Mouse (Mus musculus): Measurements from ENCODE around the gene Topaz1.

The Topaz1 gene

GRCm38 (mm10) chr9:122747060-122747459 lies at the start of gene Topaz1:
TSS of gene Topaz1 (plus strand) at chr9:122747346.
- no peak for DNase-seq

GRCm38 (mm10) chr9:122701817-122702216 lies 45.3 kb upstream of the Topaz1 start:
- no peak for DNase-seq

GRCm38 (mm10) chr9:122713836-122714235 lies 33.3 kb upstream of the Topaz1 start:
- no peak for DNase-seq

- DNase-seq, result no peak
Measured at GRCm38 (mm10) chr9:122715046-122715445, 32.1 kb upstream of the Topaz1 start.

- DNase-seq, result no peak
Measured at GRCm38 (mm10) chr9:122716131-122716921, 30.8 kb upstream of the Topaz1 start.

GRCm38 (mm10) chr9:122722296-122722695 lies 24.9 kb upstream of the Topaz1 start:
- no peak for DNase-seq

- DNase-seq, result no peak
Measured at GRCm38 (mm10) chr9:122725046-122725765, 21.9 kb upstream of the Topaz1 start.

GRCm38 (mm10) chr9:122729500-122729899 lies 17.6 kb upstream of the Topaz1 start:
- no peak for DNase-seq

- DNase-seq, result no peak
Measured at GRCm38 (mm10) chr9:122732126-122732810, 14.9 kb upstream of the Topaz1 start.

- DNase-seq, result no peak
Measured at GRCm38 (mm10) chr9:122733222-122733621, 13.9 kb upstream of the Topaz1 start.

- no peak for DNase-seq
Measured at GRCm38 (mm10) chr9:122734934-122735333, 12.2 kb upstream of the Topaz1 start.

GRCm38 (mm10) chr9:122736001-122736400 lies 11.1 kb upstream of the Topaz1 start:
- no peak for DNase-seq

- no peak for DNase-seq
Measured at GRCm38 (mm10) chr9:122736742-122737141, 10.4 kb upstream of the Topaz1 start.

- no peak for DNase-seq
Measured at GRCm38 (mm10) chr9:122745879-122746278, 1.3 kb upstream of the Topaz1 start.

GRCm38 (mm10) chr9:122757614-122758013 lies 10.5 kb downstream of the Topaz1 start:
- DNase-seq, result no peak

GRCm38 (mm10) chr9:122760111-122760510 lies 13.0 kb downstream of the Topaz1 start:
- no peak for DNase-seq

GRCm38 (mm10) chr9:122785231-122785630 lies 38.1 kb downstream of the Topaz1 start:
- DNase-seq, result no peak

GRCm38 (mm10) chr9:122786534-122786933 lies 39.4 kb downstream of the Topaz1 start:
- no peak for DNase-seq

GRCm38 (mm10) chr9:122805053-122805844 lies 58.1 kb downstream of the Topaz1 start, which contains the start of gene Tcaim:
TSS of gene Tcaim (plus strand) at chr9:122805539.
- DNase-seq, result peak; percentile 89 to 92

- no peak for DNase-seq
Measured at GRCm38 (mm10) chr9:122805845-122806341, 58.7 kb downstream of the Topaz1 start.

- no peak for DNase-seq
Measured at GRCm38 (mm10) chr9:122807186-122807585, 60.0 kb downstream of the Topaz1 start.

- no peak for DNase-seq
Measured at GRCm38 (mm10) chr9:122810212-122810611, 63.1 kb downstream of the Topaz1 start.
